Mouse (Mus musculus) heart, adult 2 months (tissue): ENCODE results near the gene Ascl3.

Experiments used
- CTCF ChIP-seq: fragments of 200-600 bp; IDR thresholded peaks from 2 replicates; pipeline ENCODE4 v1.8.1; 2022; ENCODE audit warnings: antibody characterized with exemption, mild to moderate bottlenecking, moderate library complexity
- EP300 ChIP-seq: fragments of 200-500 bp; IDR thresholded peaks from 2 replicates; pipeline ENCODE4 v1.6.1; 2011; ENCODE audit warnings: low read depth, low read length, control low read depth; ENCODE audit not compliant: insufficient read depth

DNA sequence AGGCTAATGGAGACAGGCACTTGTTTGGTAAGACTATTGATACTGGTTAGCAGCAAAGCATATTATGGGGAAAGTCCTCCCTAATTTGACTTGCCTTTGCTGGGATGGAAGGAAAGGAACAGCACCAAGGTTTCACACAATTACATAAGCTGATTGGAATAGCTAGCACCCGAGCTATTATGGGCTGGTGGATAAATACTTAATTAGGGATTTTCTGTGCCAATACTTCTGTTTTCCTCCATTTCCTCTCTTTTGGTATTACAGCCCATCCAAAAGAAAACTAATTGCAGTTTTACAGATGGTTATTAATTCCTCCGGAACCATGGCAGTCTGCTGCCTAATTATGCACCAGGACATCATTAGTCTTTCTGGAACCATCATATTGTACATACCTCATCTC, 32.5 kb upstream of the Ascl3 start:
- TF ChIP-seq EP300: no peak
- TF ChIP-seq CTCF: no peak
